Mouse (Mus musculus) G1E (cell line): ENCODE results near the gene Slc4a4.

Experiments used
- CTCF ChIP-seq: IDR thresholded peaks from 2 replicates; pipeline ENCODE4 v1.5.1; 2012; ENCODE audit warnings: low read depth, low read length, inconsistent platforms, mixed read lengths
- GATA2 ChIP-seq: IDR thresholded peaks from 2 replicates; pipeline ENCODE4 v1.6.1; 2012; ENCODE audit warnings: low read depth, low read length, inconsistent platforms, borderline replicate concordance
- POLR2AphosphoS5 ChIP-seq: IDR thresholded peaks from 2 replicates; pipeline ENCODE4 v1.6.1; 2012; ENCODE audit warnings: low read depth, low read length, inconsistent platforms; ENCODE audit not compliant: insufficient replicate concordance
- TAL1 ChIP-seq: conservative IDR thresholded peaks from 2 replicates; pipeline ENCODE4 v1.6.1; 2012; ENCODE audit warnings: low read depth, low read length, inconsistent platforms, mixed read lengths

DNA sequence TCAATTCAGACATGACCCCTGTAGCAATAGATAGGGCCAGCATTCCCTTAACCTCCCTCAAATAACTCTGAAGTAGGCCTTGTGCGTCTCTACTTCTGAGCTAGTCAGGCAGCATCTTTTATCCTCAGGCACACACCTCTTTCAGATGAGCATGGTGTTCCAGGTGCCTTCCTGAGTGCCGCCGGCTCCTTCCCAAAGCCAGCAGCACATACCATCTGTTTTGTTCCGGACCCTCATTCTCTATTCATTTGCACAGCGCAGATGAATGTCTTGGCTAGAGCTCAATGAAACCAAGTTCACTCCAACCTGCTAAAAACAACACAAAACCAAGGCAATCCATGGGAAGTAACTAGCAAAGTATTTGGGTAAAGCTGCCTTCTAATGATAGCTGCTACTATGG lies 165.6 kb downstream of the Slc4a4 start:
- no peak for TF ChIP-seq CTCF
- TF ChIP-seq GATA2: no peak
- TF ChIP-seq TAL1: no peak
- no peak for TF ChIP-seq POLR2AphosphoS5
